Mouse (Mus musculus) MN1 (cell line): ENCODE measurements at regions not wholly inside any gene's neighbourhood (a gene's known extent, or its start where the extent isn't known, plus 50 kb on each side); places are given as distances from the start of the nearest gene placed in this dataset.

Source experiments
- DNase-seq: peaks from one replicate; pipeline ENCODE4 v3.0.0-alpha.2; 2016; ENCODE audit warnings: low spot score

DNA sequence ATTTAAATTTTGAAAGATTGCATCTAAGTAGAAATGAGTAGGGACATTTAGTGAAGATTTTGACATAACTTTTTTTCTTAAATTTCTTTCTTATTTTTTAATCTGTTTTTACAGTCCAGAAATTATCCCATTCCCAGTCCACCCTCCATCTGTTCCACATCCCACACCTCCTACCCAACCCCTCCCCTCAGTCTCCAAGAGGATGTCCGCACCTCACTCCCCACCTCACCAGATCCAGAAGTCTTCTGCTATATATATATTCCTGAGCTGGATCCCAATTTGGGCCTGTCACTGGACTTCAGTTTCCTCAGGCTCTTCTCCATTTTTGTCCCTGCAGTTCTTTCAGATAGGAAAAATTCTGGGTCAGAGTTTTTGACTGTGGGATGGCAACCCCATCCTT, 3879.6 kb upstream of the Gm7489 start:
- DNase-seq: no peak

DNA sequence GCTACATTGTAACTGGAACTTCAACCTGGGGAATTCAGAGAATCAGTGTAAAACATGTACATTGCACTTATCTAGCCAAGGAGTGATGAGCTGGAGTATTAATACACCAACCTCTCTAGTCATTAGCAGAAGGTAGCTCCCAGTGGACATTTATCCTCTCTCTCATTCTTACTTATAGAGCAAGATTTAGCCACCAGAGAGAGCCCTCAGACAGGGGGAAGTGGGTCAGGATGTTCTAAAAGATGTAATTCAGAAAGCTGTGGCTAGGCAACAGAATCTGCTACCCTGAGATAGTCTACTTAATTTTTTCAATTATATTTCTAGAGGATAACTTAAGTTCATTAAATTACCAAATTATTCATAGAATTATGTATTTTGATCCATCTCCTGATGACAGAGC, 3838.1 kb upstream of the Gm7489 start:
- DNase-seq: no peak

DNA sequence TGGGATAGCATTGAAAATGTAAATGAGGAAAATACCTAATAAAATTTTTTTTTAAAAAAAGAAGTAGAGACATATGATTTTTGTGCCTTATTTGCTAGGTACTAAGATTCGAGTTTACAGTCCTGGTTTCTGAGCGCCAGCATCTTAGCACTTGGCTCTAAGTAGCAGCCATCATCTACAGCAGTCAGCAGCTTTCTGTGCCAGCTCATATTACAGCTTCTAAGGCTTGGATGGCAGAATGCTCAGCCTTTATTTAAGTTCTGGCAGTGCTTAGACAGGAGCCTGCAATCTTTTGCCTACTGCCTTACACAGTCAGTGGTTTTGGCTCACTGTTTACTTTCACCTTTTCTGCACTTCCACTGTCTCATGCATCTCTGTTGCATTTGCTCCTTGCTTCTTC, 3831.2 kb upstream of the Gm7489 start:
- no peak for DNase-seq

DNA sequence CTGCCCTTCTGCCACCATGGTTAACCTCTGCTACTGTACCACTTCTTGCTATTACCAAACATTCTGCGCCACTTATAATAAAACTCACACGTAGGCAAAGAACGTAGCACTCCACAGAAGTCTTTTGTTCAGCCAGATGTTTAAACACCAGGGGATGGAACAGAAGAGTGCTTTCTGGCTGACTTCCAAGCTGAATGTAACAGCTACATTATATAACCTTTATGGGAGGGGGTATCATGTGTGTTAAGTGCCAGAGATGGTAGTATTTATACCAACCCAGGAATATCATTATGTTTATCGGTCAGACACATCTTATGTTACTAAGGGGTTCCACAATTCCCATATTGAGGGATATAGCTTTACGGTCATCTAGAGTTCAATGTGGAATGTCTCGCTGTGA, 3830.8 kb upstream of the Gm7489 start:
- DNase-seq: no peak

DNA sequence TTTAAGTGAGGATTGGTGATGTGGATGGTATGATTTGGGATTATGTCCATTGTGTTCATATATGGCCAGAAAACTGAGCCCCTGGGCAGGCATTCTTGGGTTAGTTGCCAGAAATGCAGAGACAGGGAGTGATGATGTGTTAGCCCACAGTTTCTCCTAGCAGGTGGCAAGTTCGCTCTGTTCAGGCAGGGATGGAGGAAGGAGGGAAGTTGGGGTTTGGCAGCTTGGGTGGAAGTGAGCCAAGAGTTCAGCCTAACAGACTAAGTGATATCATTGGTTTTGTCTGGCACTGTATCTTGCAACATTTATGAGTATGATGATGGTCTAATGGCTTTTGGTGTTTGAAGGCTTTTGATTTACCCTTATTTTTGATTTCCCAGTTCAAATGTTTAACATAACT, 3806.5 kb upstream of the Gm7489 start:
- no peak for DNase-seq

DNA sequence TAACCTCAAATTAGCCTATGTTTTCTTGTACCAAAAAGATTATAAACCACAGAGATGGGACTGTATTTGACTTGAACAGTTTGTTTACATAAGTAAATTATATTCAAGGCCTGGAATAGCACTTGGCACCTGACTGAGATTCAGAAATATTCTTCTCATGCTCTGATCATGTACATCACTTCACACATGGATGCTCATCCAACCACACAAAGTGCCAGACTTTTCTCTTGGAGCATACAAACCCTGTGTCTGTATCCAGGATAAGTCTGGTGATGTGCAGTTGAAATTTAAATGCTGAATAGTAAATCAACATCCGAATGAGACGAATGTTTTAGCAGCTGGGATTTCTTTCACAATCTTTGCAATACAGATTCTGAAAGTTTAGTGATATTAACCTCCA, 3802.3 kb upstream of the Gm7489 start:
- no peak for DNase-seq

DNA sequence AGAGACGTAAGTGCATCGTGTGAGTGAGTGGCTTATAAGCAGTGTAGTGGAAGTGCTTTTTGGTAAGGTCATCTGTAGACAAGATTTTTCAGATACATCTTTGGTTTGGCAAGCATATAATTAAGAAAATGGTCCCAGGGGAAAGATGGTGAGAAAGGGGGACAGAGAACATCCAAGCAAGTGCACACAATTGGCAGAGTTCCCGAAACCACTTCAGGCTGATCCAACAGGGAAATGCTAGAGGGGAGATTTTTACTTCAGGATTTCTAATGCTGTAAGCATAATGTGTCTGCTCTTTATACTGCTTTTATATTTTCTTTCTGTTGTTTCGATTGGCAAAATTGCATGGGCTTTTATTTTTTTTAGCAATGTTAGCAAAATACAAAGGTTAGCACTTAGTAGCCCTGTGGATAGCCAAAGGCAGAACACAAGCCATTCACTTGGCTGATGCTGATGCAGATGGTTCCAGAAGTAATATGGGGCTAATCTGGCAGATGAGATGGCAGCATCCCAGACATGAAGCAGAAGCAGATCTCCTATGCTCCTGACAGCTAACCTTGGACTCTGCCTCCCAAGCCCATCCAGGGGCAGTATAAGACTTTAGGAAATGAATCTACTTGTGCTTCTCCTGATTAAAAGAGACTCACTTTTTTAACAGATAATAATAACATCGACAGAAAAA, 3782.0 kb upstream of the Gm7489 start:
- peak; percentile 84 for DNase-seq

DNA sequence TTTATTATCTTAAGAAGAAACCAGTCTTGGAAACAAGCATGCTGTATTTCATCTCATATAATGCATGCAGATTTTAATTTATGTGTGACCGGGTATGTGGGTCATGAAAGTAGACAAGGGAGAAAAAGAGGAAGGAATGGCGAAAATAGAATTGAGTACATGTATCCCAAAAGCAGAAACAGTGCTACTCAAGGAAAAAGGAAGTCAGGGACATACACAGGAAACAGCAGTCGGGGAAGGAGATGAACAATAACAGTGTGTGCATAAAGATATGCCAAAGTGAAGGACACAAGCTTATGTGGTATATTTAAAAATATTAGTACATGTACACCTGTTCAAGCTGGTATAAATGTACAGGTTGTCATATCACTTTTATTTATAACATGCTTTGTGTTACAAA, 3775.8 kb upstream of the Gm7489 start:
- no peak for DNase-seq

DNA sequence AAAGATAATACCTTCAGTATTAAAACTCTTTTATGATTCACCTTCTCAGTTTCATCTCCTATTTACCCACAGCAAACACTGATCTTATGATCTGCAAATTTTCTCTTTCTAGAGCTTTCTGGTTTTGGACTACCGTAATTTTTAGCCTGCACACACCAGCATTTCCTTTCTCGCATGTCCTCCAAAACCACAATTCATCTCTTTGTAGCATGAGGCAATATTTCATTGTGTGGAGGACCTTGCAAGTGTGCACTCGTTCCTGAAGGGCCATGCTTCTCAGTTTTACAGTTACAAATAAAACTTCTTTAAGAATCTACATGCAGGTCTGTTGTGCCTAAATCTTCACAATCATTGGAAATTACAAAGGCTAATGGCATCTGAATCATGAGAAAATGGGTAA, 3730.8 kb upstream of the Gm7489 start:
- no peak for DNase-seq

DNA sequence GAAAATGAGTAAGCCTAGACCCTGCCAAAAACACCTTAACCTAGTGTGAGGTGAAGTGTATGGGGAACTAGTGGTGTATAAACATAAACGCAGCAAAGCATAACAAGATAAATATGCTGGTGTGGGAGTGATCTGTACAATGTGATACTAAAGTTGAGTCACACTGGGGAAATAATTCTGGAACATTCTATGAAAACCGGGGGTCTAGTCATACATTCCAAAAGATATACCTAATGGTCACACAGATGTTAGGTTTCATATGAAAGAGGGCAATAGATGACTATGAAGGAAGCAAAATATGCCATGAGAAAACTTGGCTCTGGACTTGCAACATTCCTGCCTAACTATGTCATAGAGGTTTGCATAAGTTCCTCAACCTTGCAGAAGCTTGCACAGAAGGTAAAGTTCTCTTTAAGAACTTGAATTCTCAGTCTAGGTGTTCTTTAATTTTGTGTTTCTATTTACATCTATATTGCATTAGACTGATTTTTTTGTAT, 3712.4 kb upstream of the Gm7489 start:
- no peak for DNase-seq

DNA sequence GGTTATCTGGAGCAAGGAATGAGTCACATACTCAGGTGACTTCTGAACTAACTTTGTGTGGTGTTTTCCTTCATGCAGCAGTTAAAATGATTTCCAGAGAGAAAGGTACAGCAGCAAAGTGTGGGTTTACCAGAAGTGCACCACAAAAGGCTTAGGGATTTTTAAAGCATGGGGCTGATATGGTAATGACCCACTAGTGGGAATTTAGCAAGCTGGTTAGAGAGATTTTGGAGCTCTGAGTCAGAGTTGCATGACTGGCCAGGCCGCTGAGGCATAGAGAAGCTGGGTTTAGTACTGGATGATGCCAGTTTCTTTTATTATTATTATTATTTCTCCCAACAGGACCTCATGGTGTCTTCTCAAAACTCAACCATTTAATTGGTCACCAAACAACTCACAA, 3701.5 kb upstream of the Gm7489 start:
- DNase-seq: no peak
